Mouse (Mus musculus) cerebellum, adult 9-10 months (tissue): ENCODE measurements around the gene Mc1r.
"Not testable (repeated sequence)": the region's sequence is repeated elsewhere in the genome, so short reads cannot be mapped to it uniquely, and the experiment has no call there.

Experiments
- DNase-seq: peaks from one replicate; pipeline ENCODE4 v3.0.0; 2022

Gene Mc1r

GRCm38 (mm10) chr8:123431616-123432365 is 24.9 kb downstream of the Mc1r start:
- DNase-seq: no peak

GRCm38 (mm10) chr8:123432381-123432780 is 25.5 kb downstream of the Mc1r start:
- no peak for DNase-seq

- DNase-seq: not testable (repeated sequence)
Measured at GRCm38 (mm10) chr8:123433241-123433974, 26.5 kb downstream of the Mc1r start.

- DNase-seq: no peak
Measured at GRCm38 (mm10) chr8:123441788-123442187, 34.9 kb downstream of the Mc1r start.

- no peak for DNase-seq
Measured at GRCm38 (mm10) chr8:123442351-123442750, 35.4 kb downstream of the Mc1r start.

- peak; percentile 98 for DNase-seq
Measured at GRCm38 (mm10) chr8:123442871-123443575, 36.1 kb downstream of the Mc1r start.

GRCm38 (mm10) chr8:123443576-123443921 is 36.6 kb downstream of the Mc1r start:
- no peak for DNase-seq

GRCm38 (mm10) chr8:123444131-123444530 is 37.2 kb downstream of the Mc1r start:
- DNase-seq: no peak

- DNase-seq: no peak
Measured at GRCm38 (mm10) chr8:123445981-123446380, 39.1 kb downstream of the Mc1r start.

GRCm38 (mm10) chr8:123446799-123447198 is 39.9 kb downstream of the Mc1r start:
- DNase-seq: no peak

GRCm38 (mm10) chr8:123450783-123451182 is 43.9 kb downstream of the Mc1r start:
- no peak for DNase-seq

GRCm38 (mm10) chr8:123451747-123452146 is 44.8 kb downstream of the Mc1r start:
- DNase-seq: not testable (repeated sequence)

GRCm38 (mm10) chr8:123452149-123452548 is 45.2 kb downstream of the Mc1r start:
- no peak for DNase-seq

GRCm38 (mm10) chr8:123453291-123453690 is 46.4 kb downstream of the Mc1r start:
- no peak for DNase-seq

GRCm38 (mm10) chr8:123453951-123454350 is 47.0 kb downstream of the Mc1r start:
- no peak for DNase-seq

- DNase-seq: no peak
Measured at GRCm38 (mm10) chr8:123454559-123454958, 47.7 kb downstream of the Mc1r start.
